ENCODE assay signal across 11 mouse cellular contexts in the genomic region with DNA sequence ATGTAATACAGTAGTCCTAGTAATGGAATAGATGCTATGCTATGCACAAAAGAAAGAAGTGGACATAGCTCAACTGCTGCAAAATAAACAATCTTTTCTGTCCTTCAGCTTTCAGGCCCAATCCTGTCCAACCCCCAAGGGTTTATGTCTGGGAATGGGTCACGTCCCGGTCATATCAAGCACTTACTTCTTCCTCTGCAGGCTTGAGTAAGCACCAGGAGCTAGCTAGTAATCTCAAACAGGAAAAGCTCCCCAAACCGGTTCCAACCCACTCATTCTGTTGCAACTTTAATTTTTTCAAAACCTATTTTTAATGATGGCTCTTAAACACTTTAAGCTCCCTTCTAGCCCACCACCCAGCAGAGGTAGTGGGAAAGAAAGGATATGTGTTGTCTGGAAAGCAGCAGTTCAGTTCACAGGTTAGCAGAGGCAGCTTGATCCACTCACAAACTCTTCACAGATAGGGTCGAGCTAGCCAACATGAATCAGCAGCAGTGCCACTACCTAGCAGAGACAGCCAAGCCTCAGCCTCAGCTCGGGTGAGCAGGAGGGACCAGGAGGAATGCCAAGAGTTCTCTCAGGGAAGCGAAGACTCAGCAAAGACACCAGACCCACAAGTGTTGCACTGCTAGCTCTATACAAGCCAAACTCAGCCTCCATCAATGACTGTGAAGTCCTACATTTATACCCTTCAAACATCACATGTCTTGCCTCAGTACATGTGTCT. TPM values are rescaled to one million over a fixed set of nuclear protein-coding genes. Genes with fewer than 3 reads are reported as not detected.
DNase-seq lines count a peak whose midpoint lies in the region; ATAC-seq and TF ChIP-seq lines count a peak whose summit lies in the region.
"Had no signal": no experiment of that assay in that cellular context is flagged by ENCODE, and none has a peak within 500 bp of the region (broad histone marks: within the 10 kb centered on the region; RNA-seq: fewer than 3 reads in every experiment).

No protein-coding gene starts in this region.

- peak; percentile 93 for ATAC-seq in lung, embryonic 16.5 days (ENCODE audit: low read depth)
- no peak for ATAC-seq in hindbrain, embryonic 16.5 days
- no peak for ATAC-seq in forebrain, postnatal 0 days
- ATAC-seq: liver, embryonic 12.5 days had no signal

- no peaks in the 10 kb centered on the region for H3K27me3 ChIP-seq in lung, embryonic 16.5 days (ENCODE audit: control insufficient read depth, insufficient read depth, low read depth, low read length)
- H3K27me3 ChIP-seq in hindbrain, embryonic 16.5 days (replicated peaks; ENCODE audit: control insufficient read depth, insufficient read depth, low read length): no peaks in the 10 kb centered on the region
- no peaks in the 10 kb centered on the region for H3K27me3 ChIP-seq in forebrain, postnatal 0 days (ENCODE audit: insufficient read depth, low read length)
- H3K27me3 ChIP-seq: liver, embryonic 12.5 days had no signal

- 36% methylated on average over 6 of the region's 6 CpGs for WGBS in lung, embryonic 16.5 days
- 93% methylated on average over 6 of the region's 6 CpGs for WGBS in hindbrain, embryonic 16.5 days
- WGBS in forebrain, postnatal 0 days: 83% methylated on average over 6 of the region's 6 CpGs

- no peaks in the 10 kb centered on the region for H3K9me3 ChIP-seq in lung, embryonic 16.5 days (ENCODE audit: control insufficient read depth, low read length)
- no peaks in the 10 kb centered on the region for H3K9me3 ChIP-seq in hindbrain, embryonic 16.5 days (ENCODE audit: control insufficient read depth, low read length)
- H3K9me3 ChIP-seq in forebrain, postnatal 0 days (ENCODE audit: low read length): no peaks in the 10 kb centered on the region
- H3K9me3 ChIP-seq: liver, embryonic 12.5 days had no signal

- no peaks in the 10 kb centered on the region for H3K36me3 ChIP-seq in lung, embryonic 16.5 days (ENCODE audit: control insufficient read depth, insufficient read depth, low read length)
- no peaks in the 10 kb centered on the region for H3K36me3 ChIP-seq in hindbrain, embryonic 16.5 days (ENCODE audit: control insufficient read depth, insufficient read depth, low read length)
- H3K36me3 ChIP-seq in forebrain, postnatal 0 days (ENCODE audit: insufficient read depth): no peaks in the 10 kb centered on the region

- no peak for TF ChIP-seq CTCF in forebrain, postnatal 0 days (IDR thresholded peaks at IDR 0.05; ENCODE audit: low read depth)

- H3K4me3 ChIP-seq in lung, embryonic 16.5 days (ENCODE audit: low read length): no peak overlapping the region
- no peak overlapping the region for H3K4me3 ChIP-seq in hindbrain, embryonic 16.5 days (ENCODE audit: low read length)
- H3K4me3 ChIP-seq in forebrain, postnatal 0 days (ENCODE audit: low read depth, low read length): no peak overlapping the region
- H3K4me3 ChIP-seq: layer of hippocampus, adult 2 months; liver, embryonic 12.5 days had no signal

- H3K27ac ChIP-seq in lung, embryonic 16.5 days (ENCODE audit: low read length): peak overlapping the region; percentile 92
- no peak overlapping the region for H3K27ac ChIP-seq in hindbrain, embryonic 16.5 days (ENCODE audit: low read depth, low read length)
- H3K27ac ChIP-seq in forebrain, postnatal 0 days (ENCODE audit: low read depth, low read length): no peak overlapping the region
- H3K27ac ChIP-seq: layer of hippocampus, adult 2 months; liver, embryonic 12.5 days had no signal

- no peak overlapping the region for H3K9ac ChIP-seq in lung, embryonic 16.5 days (ENCODE audit: low read length)
- H3K9ac ChIP-seq in hindbrain, embryonic 16.5 days (ENCODE audit: low read depth, low read length): no peak overlapping the region
- no peak overlapping the region for H3K9ac ChIP-seq in forebrain, postnatal 0 days
- H3K9ac ChIP-seq: liver, embryonic 12.5 days had no signal

- DNase-seq in gastrocnemius, adult 8-10 months (ENCODE audit: low spot score in 2 of 2): peak; percentile 13 to 20
- no peak for DNase-seq in gastrocnemius, postnatal 36 days
- DNase-seq in brain, adult 2 months (ENCODE audit: low read depth, low spot score): peak; percentile 37
- peak; percentile 29 to 50 for DNase-seq in kidney, adult 8-10 months
- DNase-seq in cerebellum, adult 11 months: no peak
- no peak for DNase-seq in forebrain, postnatal 0 days
- DNase-seq: right cerebral cortex, adult 18-20 months had no signal

- intact Hi-C loops in gastrocnemius, postnatal 36 days (cut with DNase I): no loop called here

- H3K4me2 ChIP-seq in lung, embryonic 16.5 days (ENCODE audit: low read depth, low read length): peak overlapping the region; percentile 31
- no peak overlapping the region for H3K4me2 ChIP-seq in hindbrain, embryonic 16.5 days (ENCODE audit: low read length)
- H3K4me2 ChIP-seq in forebrain, postnatal 0 days (ENCODE audit: low read depth): no peak overlapping the region
- H3K4me2 ChIP-seq: liver, embryonic 12.5 days had no signal

- peaks cover 16% of the 10 kb centered on the region for H3K4me1 ChIP-seq in lung, embryonic 16.5 days (replicated peaks; ENCODE audit: control insufficient read depth, insufficient read depth, low read length)
- no peaks in the 10 kb centered on the region for H3K4me1 ChIP-seq in hindbrain, embryonic 16.5 days (ENCODE audit: control insufficient read depth, insufficient read depth, low read depth, low read length)
- H3K4me1 ChIP-seq in forebrain, postnatal 0 days (ENCODE audit: insufficient read depth): no peaks in the 10 kb centered on the region
- H3K4me1 ChIP-seq: liver, embryonic 12.5 days had no signal

RNA-seq across cellular contexts. Expression of a gene that starts 30.4 kb away (rescaled TPM):
- 100 to 1,000 TPM; 106 to 125 (median 119) TPM for total RNA-seq in gastrocnemius, adult 8-10 months (2022)
- total RNA-seq in gastrocnemius, postnatal 36 days (2021): 100 to 1,000 TPM; 100 to 122 TPM
- polyA plus RNA-seq in lung, embryonic 16.5 days (2015; fragmentation: Nextera tagmentation; extraction: Ambion mirVana): 107 and 111 TPM in 2 replicates
- polyA plus RNA-seq in hindbrain, embryonic 16.5 days (2015; fragmentation: Nextera tagmentation; extraction: Ambion mirVana): 72.9 and 82.7 TPM in 2 replicates
- 28.5 and 29.0 TPM in 2 replicates for total RNA-seq in forebrain, postnatal 0 days (2014; rRNA removed)
- 44.8 and 50.9 TPM in 2 replicates for polyA plus RNA-seq in forebrain, postnatal 0 days (2015; fragmentation: Nextera tagmentation; extraction: Ambion mirVana)

Comparison
In these comparisons a context has a peak if more than half of its experiments do, and no peak if none do; other contexts are left out.
1. DNase-seq: peak in gastrocnemius, adult 8-10 months (2 of 2), brain, adult 2 months (single experiment) and kidney, adult 8-10 months (2 of 2); none in gastrocnemius, postnatal 36 days (0 of 2), cerebellum, adult 11 months (single experiment) and forebrain, postnatal 0 days (single experiment).